Mouse (Mus musculus) gastrocnemius, postnatal 25 days (tissue): ENCODE results near the gene Gm21900. TPM values are rescaled to one million over a fixed set of nuclear protein-coding genes. Genes with fewer than 3 reads are reported as not detected.
A peak's percentile ranks its signal among the peaks of the same experiment; 100 is the strongest.
"Not testable (repeated sequence)": the region's sequence is repeated elsewhere in the genome, so short reads cannot be mapped to it uniquely, and the experiment has no call there.

Experiments
- DNase-seq: peaks from one replicate; pipeline ENCODE4 v3.0.0; 2022
- long read RNA-seq, 2 experiments: library from polyadenylated mRNA; stranded (forward); transcript quantifications; one replicate each; pipeline ENCODE4 v2.0.0; 2021
- total RNA-seq, 2 experiments: library from RNA; stranded (reverse); gene quantifications; 1 replicate in 1 of 2; 2 replicates in 1 of 2; pipeline ENCODE4 v1.2.3; 2021

Gene Gm21900
- not detected for total RNA-seq
- long read RNA-seq, experiment 1 = 0 reads
- long read RNA-seq, experiment 2 = 0 reads

GRCm38 (mm10) chrY:10616061-10616460 is at the start of gene Gm21900:
Gm21900 (plus strand) TSS chrY:10616361.
- not testable (repeated sequence) for DNase-seq

- peak; percentile 4 for DNase-seq
Observed at GRCm38 (mm10) chrY:10643516-10643915, 27.4 kb downstream of the Gm21900 start.

Other genes starting within 250 kb of the Gm21900 start
- not detected for gene Gm28510, start 203.6 kb upstream of the Gm21900 start, total RNA-seq
- not detected for gene Gm20737, start 80.3 kb upstream of the Gm21900 start, total RNA-seq
- gene Gm21775, start 62.9 kb upstream of the Gm21900 start, total RNA-seq = not detected
- gene Gm20777, start 136.1 kb downstream of the Gm21900 start, total RNA-seq = not detected